ENCODE assay signal across 8 mouse cellular contexts in genomic region chr9:62121551-62122447, GRCm38 (mm10). TPM values are rescaled to one million over a fixed set of nuclear protein-coding genes. Genes with fewer than 3 reads are reported as not detected.
DNase-seq lines count a peak whose midpoint lies in the region; ATAC-seq and TF ChIP-seq lines count a peak whose summit lies in the region.

No protein-coding gene starts in this region.

- peak; percentile 65 for DNase-seq in adrenal gland, adult 2 months
- peak; percentile 41 for DNase-seq in embryonic facial prominence, embryonic 11.5 days (ENCODE audit: low spot score)
- DNase-seq in thymus, postnatal 0 days (ENCODE audit: low spot score), result peak; percentile 61

- peak overlapping the region; percentile 74 for H3K4me3 ChIP-seq in C2C12 (ENCODE audit: insufficient read depth, poor library complexity, severe bottlenecking)
- peak overlapping the region; percentile 76 for H3K4me3 ChIP-seq in embryonic facial prominence, embryonic 11.5 days (ENCODE audit: low read depth, low read length)
- peak overlapping the region; percentile 84 for H3K4me3 ChIP-seq in heart, embryonic 11.5 days (ENCODE audit: low read depth, low read length)
- peak overlapping the region; percentile 94 for H3K4me3 ChIP-seq in kidney, embryonic 15.5 days (replicated peaks)
- peak overlapping the region; percentile 81 for H3K4me3 ChIP-seq in liver, embryonic 12.5 days
- peak overlapping the region; percentile 75 for H3K4me3 ChIP-seq in neural tube, embryonic 12.5 days

- H3ac ChIP-seq in C2C12 (ENCODE audit: control insufficient read depth, insufficient read length, low read depth), result peak overlapping the region; percentile 78

- no peaks in the 10 kb centered on the region for H3K4me1 ChIP-seq in embryonic facial prominence, embryonic 11.5 days (ENCODE audit: control insufficient read depth, insufficient read depth, low read length)
- no peaks in the 10 kb centered on the region for H3K4me1 ChIP-seq in heart, embryonic 11.5 days (ENCODE audit: control insufficient read depth, insufficient read depth, low read length)
- peaks cover 4% of the 10 kb centered on the region; the same call in 1 of the 2 replicates for H3K4me1 ChIP-seq in kidney, embryonic 15.5 days
- H3K4me1 ChIP-seq in liver, embryonic 12.5 days, result peaks cover 24% of the 10 kb centered on the region
- peaks cover 13% of the 10 kb centered on the region; the same call in 1 of the 2 replicates for H3K4me1 ChIP-seq in neural tube, embryonic 12.5 days

- peak overlapping the region; percentile 63 for H3K27ac ChIP-seq in embryonic facial prominence, embryonic 11.5 days (replicated peaks; ENCODE audit: low read depth, low read length)
- H3K27ac ChIP-seq in heart, embryonic 11.5 days (ENCODE audit: low read depth, low read length), result peak overlapping the region; percentile 88
- H3K27ac ChIP-seq in kidney, embryonic 15.5 days, result peak overlapping the region; percentile 94
- peak overlapping the region; percentile 81 for H3K27ac ChIP-seq in liver, embryonic 12.5 days
- H3K27ac ChIP-seq in neural tube, embryonic 12.5 days, result peak overlapping the region; percentile 78

- peak overlapping the region; percentile 61 for H3K4me2 ChIP-seq in embryonic facial prominence, embryonic 11.5 days (ENCODE audit: low read depth, low read length)
- H3K4me2 ChIP-seq in heart, embryonic 11.5 days, result peak overlapping the region; percentile 95
- peak overlapping the region; percentile 95 for H3K4me2 ChIP-seq in kidney, embryonic 15.5 days
- peak overlapping the region; percentile 100 for H3K4me2 ChIP-seq in liver, embryonic 12.5 days
- H3K4me2 ChIP-seq in neural tube, embryonic 12.5 days (replicated peaks), result peak overlapping the region; percentile 92

- H3K79me3 ChIP-seq in C2C12 (ENCODE audit: low read depth), result peaks cover 24% of the 10 kb centered on the region

- WGBS in embryonic facial prominence, embryonic 11.5 days, result under 1% methylated on average over 55 of the region's 59 CpGs
- WGBS in heart, embryonic 11.5 days (ENCODE audit: insufficient replicate concordance), result under 1% methylated on average over 59 of the region's 59 CpGs
- WGBS in kidney, embryonic 15.5 days, result under 1% methylated on average over 59 of the region's 59 CpGs
- under 1% methylated on average over 59 of the region's 59 CpGs for WGBS in liver, embryonic 12.5 days (ENCODE audit: insufficient replicate concordance)
- under 1% methylated on average over 59 of the region's 59 CpGs for WGBS in neural tube, embryonic 12.5 days

- no peaks in the 10 kb centered on the region for H3K36me3 ChIP-seq in C2C12 (ENCODE audit: control insufficient read depth, insufficient read depth)
- no peaks in the 10 kb centered on the region for H3K36me3 ChIP-seq in embryonic facial prominence, embryonic 11.5 days (replicated peaks; ENCODE audit: control insufficient read depth, insufficient read depth, low read depth, low read length)
- H3K36me3 ChIP-seq in heart, embryonic 11.5 days (ENCODE audit: control insufficient read depth, insufficient read depth, low read length), result no peaks in the 10 kb centered on the region
- no peaks in the 10 kb centered on the region for H3K36me3 ChIP-seq in kidney, embryonic 15.5 days
- no peaks in the 10 kb centered on the region for H3K36me3 ChIP-seq in liver, embryonic 12.5 days
- H3K36me3 ChIP-seq in neural tube, embryonic 12.5 days, result no peaks in the 10 kb centered on the region

- peak overlapping the region; percentile 88 for H3K9ac ChIP-seq in embryonic facial prominence, embryonic 11.5 days (replicated peaks; ENCODE audit: low read length)
- peak overlapping the region; percentile 95 for H3K9ac ChIP-seq in heart, embryonic 11.5 days (ENCODE audit: low read depth, low read length)
- peak overlapping the region; percentile 98 for H3K9ac ChIP-seq in kidney, embryonic 15.5 days
- H3K9ac ChIP-seq in liver, embryonic 12.5 days, result peak overlapping the region; percentile 93
- H3K9ac ChIP-seq in neural tube, embryonic 12.5 days, result peak overlapping the region; percentile 86

- H3K9me3 ChIP-seq in embryonic facial prominence, embryonic 11.5 days (replicated peaks; ENCODE audit: control insufficient read depth, low read length), result no peaks in the 10 kb centered on the region
- no peaks in the 10 kb centered on the region for H3K9me3 ChIP-seq in heart, embryonic 11.5 days (replicated peaks; ENCODE audit: control insufficient read depth, low read length)
- no peaks in the 10 kb centered on the region for H3K9me3 ChIP-seq in kidney, embryonic 15.5 days (replicated peaks)
- no peaks in the 10 kb centered on the region for H3K9me3 ChIP-seq in liver, embryonic 12.5 days (replicated peaks)
- no peaks in the 10 kb centered on the region for H3K9me3 ChIP-seq in neural tube, embryonic 12.5 days

- TF ChIP-seq CTCF in C2C12 (IDR thresholded peaks at IDR 0.05; ENCODE audit: control insufficient read depth, insufficient read depth, insufficient read length), result no peak

- peaks cover 55% of the 10 kb centered on the region for H3K79me2 ChIP-seq in C2C12 (ENCODE audit: control insufficient read depth, insufficient read depth)

- peak; percentile 55 for ATAC-seq in embryonic facial prominence, embryonic 11.5 days (replicated peaks; ENCODE audit: insufficient number of reproducible peaks, low FRiP score, low TSS enrichment, low read depth)
- 0 out of 2 replicates have a peak, but pooled peaks have one; percentile 12 for ATAC-seq in heart, embryonic 11.5 days (replicated peaks; ENCODE audit: insufficient number of reproducible peaks, low FRiP score, low TSS enrichment)
- peak; percentile 64 for ATAC-seq in kidney, embryonic 15.5 days (replicated peaks; ENCODE audit: low FRiP score)
- ATAC-seq in liver, embryonic 12.5 days, result peak; percentile 0; the same call in 1 of the 2 replicates
- peak; percentile 42 for ATAC-seq in neural tube, embryonic 12.5 days (ENCODE audit: low FRiP score, low read depth)

- H3K27me3 ChIP-seq in C2C12 (ENCODE audit: control insufficient read depth, insufficient read depth, insufficient read length), result no peaks in the 10 kb centered on the region
- no peaks in the 10 kb centered on the region for H3K27me3 ChIP-seq in embryonic facial prominence, embryonic 11.5 days (ENCODE audit: control insufficient read depth, insufficient read depth, low read length)
- H3K27me3 ChIP-seq in heart, embryonic 11.5 days (ENCODE audit: control insufficient read depth, insufficient read depth, low read length), result 0 out of 2 replicates have a peak, but pooled peaks cover 2% of the 10 kb centered on the region
- peaks cover 5% of the 10 kb centered on the region; the same call in 1 of the 2 replicates for H3K27me3 ChIP-seq in kidney, embryonic 15.5 days
- peaks cover 9% of the 10 kb centered on the region; the same call in 1 of the 2 replicates for H3K27me3 ChIP-seq in liver, embryonic 12.5 days (replicated peaks)
- H3K27me3 ChIP-seq in neural tube, embryonic 12.5 days (replicated peaks), result no peaks in the 10 kb centered on the region; the same call in 1 of the 2 replicates

TF ChIP-seq in C2C12, 6 proteins besides CTCF, POLR2A, EP300 and RAD21:
- no peak for TF ChIP-seq CEBPB (IDR thresholded peaks at IDR 0.05; ENCODE audit: low read depth)

RNA-seq across cellular contexts. Expression of gene Glce, which starts 0.7 kb away (rescaled TPM):
- polyA plus RNA-seq in C2C12 (2012; fragmentation: generic; extraction: Trizol), result 10.1 TPM
- 10 to 100 TPM; 31.2 to 52.0 TPM for total RNA-seq in adrenal gland, adult 2 months (2021)
- polyA plus RNA-seq in adrenal gland, adult 2 months (2012; rRNA removed), result 1.4 and 2.4 TPM in 2 replicates
- 31.7 and 33.3 TPM in 2 replicates for polyA plus RNA-seq in embryonic facial prominence, embryonic 11.5 days (2014; fragmentation: Nextera tagmentation; extraction: Ambion mirVana)
- 10.7 and 15.4 TPM in 2 replicates for polyA plus RNA-seq in heart, embryonic 11.5 days (2014; fragmentation: Nextera tagmentation; extraction: Ambion mirVana)
- 19.0 and 20.2 TPM in 2 replicates for polyA plus RNA-seq in kidney, embryonic 15.5 days (2015; fragmentation: Nextera tagmentation; extraction: Ambion mirVana)
- polyA plus RNA-seq in liver, embryonic 12.5 days (2016; fragmentation: Nextera tagmentation; extraction: Ambion mirVana), result 7.8 TPM in 2 replicates
- 17.3 and 21.9 TPM in 2 replicates for polyA plus RNA-seq in neural tube, embryonic 12.5 days (2016; fragmentation: Nextera tagmentation; extraction: Ambion mirVana)
- polyA plus RNA-seq in thymus, postnatal 0 days (2015; fragmentation: Nextera tagmentation; extraction: Ambion mirVana), result 7.2 and 8.3 TPM in 2 replicates

Comparison
In these comparisons a context has a peak if more than half of its experiments do, and no peak if none do; other contexts are left out.
1. Peak in every context shown above with its lines: DNase-seq, ATAC-seq, H3K4me3 ChIP-seq and H3K27ac ChIP-seq.
2. ATAC-seq: peak in every context shown above with its lines; median percentile 64 in kidney, embryonic 15.5 days; 55 in embryonic facial prominence, embryonic 11.5 days; 42 in neural tube, embryonic 12.5 days; 12 in heart, embryonic 11.5 days; 0 in liver, embryonic 12.5 days.